Mouse (Mus musculus): Measurements from ENCODE around the gene H2afy. TPM values are rescaled to one million over a fixed set of nuclear protein-coding genes. Genes with fewer than 3 reads are reported as not detected.

H2afy gene
- total and polyA plus RNA-seq, 3 experiments: 148 to 162 (median 153) TPM

DNA sequence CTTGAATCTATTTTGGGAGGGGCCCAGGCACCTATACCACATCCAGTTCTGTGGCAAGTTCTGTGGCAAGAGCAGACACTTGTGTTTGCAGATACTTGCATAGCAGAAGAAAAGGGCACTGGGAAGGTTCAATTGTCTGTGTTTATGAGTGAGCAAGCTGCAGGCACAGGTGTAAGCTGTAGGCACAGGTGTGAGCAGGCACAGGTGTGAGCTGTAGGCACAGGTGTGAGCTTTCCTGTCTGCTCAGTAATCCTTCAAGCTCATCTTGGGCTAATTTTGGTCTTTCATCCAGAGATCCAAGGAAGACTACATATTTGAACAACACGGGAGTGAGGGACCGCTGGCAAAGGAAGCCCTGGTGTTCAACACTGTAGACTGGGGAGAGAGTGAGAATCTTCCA lies 56.5 kb downstream of the H2afy start:
- no peak for TF ChIP-seq RAD21 (IDR thresholded peaks at IDR 0.05; ENCODE audit: low read depth, low read length)
- no peak for TF ChIP-seq ZC3H11A (IDR thresholded peaks at IDR 0.05; ENCODE audit: low read depth, low read length)
- TF ChIP-seq NELFE (IDR thresholded peaks at IDR 0.05; ENCODE audit: low read depth, low read length): no peak
- no peak for TF ChIP-seq UBTF (IDR thresholded peaks at IDR 0.05; ENCODE audit: low read depth, low read length)
- TF ChIP-seq USF2 (conservative IDR thresholded peaks at IDR 0.05; ENCODE audit: low read depth, low read length): no peak
- no peak for TF ChIP-seq SMC3 (IDR thresholded peaks at IDR 0.05; ENCODE audit: low read depth, low read length)
- TF ChIP-seq HCFC1 (IDR thresholded peaks at IDR 0.05; ENCODE audit: low read depth, low read length): no peak
- no peak for TF ChIP-seq SIN3A (IDR thresholded peaks at IDR 0.05; ENCODE audit: low read length)
- TF ChIP-seq POLR2AphosphoS2 (IDR thresholded peaks at IDR 0.05; ENCODE audit: low read depth, low read length): no peak
- no peak for TF ChIP-seq ETS1 (conservative IDR thresholded peaks at IDR 0.05; ENCODE audit: low read depth, low read length)
- no peak for TF ChIP-seq CHD1 (IDR thresholded peaks at IDR 0.05; ENCODE audit: low read depth, low read length)
- TF ChIP-seq CTCF (conservative IDR thresholded peaks at IDR 0.05 in 1 of 2, IDR thresholded peaks at IDR 0.05 in 1 of 2; ENCODE audit: low read depth in 2 of 2, low read length in 2 of 2): no peak
- dilution Hi-C loops (cut with MboI; ENCODE audit: extremely low pct_ligation_motif_present, extremely low pct_unique_long_range_greater_than_20kb, low sequenced_read_pairs): no loop called here
- Histone ChIP-seq H3K9me3 (replicated peaks; ENCODE audit: low read length) (no peaks in the 10 kb centered on the region), H3K36me3 (replicated peaks in 1 of 2; ENCODE audit: control insufficient read depth in 1 of 2, insufficient read depth in 1 of 2, low read length in 1 of 2) (peaks cover 82 to 100% of the 10 kb centered on the region in 2 experiments), H3K79me2 (replicated peaks; ENCODE audit: control insufficient read depth, extremely low read depth, insufficient read depth, poor library complexity, severe bottlenecking) (no peaks in the 10 kb centered on the region), H3K9ac (ENCODE audit: insufficient read depth, low read depth) (no peak overlapping the region), H3K27me3 (replicated peaks) (no peaks in the 10 kb centered on the region), H3K4me2 (ENCODE audit: insufficient read depth, low read depth, poor library complexity, severe bottlenecking) (no peak overlapping the region), H3K4me3 (replicated peaks in 1 of 3; ENCODE audit: low read depth in 2 of 3, low read length in 2 of 3, poor library complexity in 1 of 3) (no peak overlapping the region), H3K4me1 (ENCODE audit: control insufficient read depth in 1 of 2, insufficient read depth in 2 of 2) (no peaks in the 10 kb centered on the region), H3K27ac (ENCODE audit: insufficient read depth, low read depth) (no peak overlapping the region)
- in situ Hi-C loops (cut with MboI; ENCODE audit: low pct_ligation_motif_present, low pct_unique_long_range_greater_than_20kb, low sequenced_read_pairs): no loop called here
- DNase-seq (ENCODE audit: extremely low read depth): no peak

DNA sequence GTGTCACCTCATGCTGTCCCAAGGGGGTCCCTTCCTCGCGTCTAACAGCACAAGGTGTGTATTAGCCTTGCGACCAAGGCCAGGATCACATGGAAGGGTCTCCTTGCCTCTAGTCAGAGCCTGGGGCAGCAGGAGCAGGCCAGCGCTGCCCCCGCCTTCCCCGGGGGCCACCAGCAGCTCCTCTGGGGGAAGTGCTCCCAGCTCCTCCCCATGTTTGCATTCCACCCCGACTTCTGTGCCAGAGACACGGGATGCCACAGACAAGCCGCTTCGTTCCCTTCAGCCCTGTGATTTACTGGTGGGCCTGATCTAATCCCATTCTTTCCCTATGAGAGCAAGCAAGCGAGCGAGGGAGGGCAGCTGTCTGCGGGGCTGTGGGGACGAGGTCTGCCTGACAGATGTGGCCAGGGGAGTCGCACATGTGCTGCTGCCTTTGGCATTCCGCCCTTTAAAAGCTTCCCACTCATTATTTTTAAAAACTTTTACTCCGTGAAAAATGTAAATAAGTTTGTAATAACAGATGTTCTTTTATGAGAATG lies 57.4 kb downstream of the H2afy start:
- TF ChIP-seq TBP (conservative IDR thresholded peaks at IDR 0.05; ENCODE audit: low read depth, low read length) (no peak), UBTF (IDR thresholded peaks at IDR 0.05; ENCODE audit: low read depth, low read length) (no peak), KAT2A (IDR thresholded peaks at IDR 0.05; ENCODE audit: insufficient replicate concordance, low read length) (no peak), CHD2 (IDR thresholded peaks at IDR 0.05; ENCODE audit: low read length) (no peak), NRF1 (IDR thresholded peaks at IDR 0.05; ENCODE audit: low read depth, low read length) (no peak), MAX (IDR thresholded peaks at IDR 0.05; ENCODE audit: low read length) (no peak), IRF4 (IDR thresholded peaks at IDR 0.05; ENCODE audit: low read depth, low read length) (no peak), E2F4 (IDR thresholded peaks at IDR 0.05; ENCODE audit: insufficient replicate concordance, low read depth, low read length) (no peak), MEF2A (IDR thresholded peaks at IDR 0.05; ENCODE audit: borderline replicate concordance, low read depth, low read length) (no peak), MXI1 (IDR thresholded peaks at IDR 0.05; ENCODE audit: low read depth, low read length) (no peak), SMC3 (IDR thresholded peaks at IDR 0.05; ENCODE audit: low read depth, low read length) (no peak), USF1 (IDR thresholded peaks at IDR 0.05; ENCODE audit: low read depth, low read length) (no peak), TCF12 (IDR thresholded peaks at IDR 0.05; ENCODE audit: low read depth, low read length) (no peak), EP300 (IDR thresholded peaks at IDR 0.05; ENCODE audit: low read length) (no peak), SIN3A (IDR thresholded peaks at IDR 0.05; ENCODE audit: low read length) (no peak)
- H3K79me2 ChIP-seq (replicated peaks; ENCODE audit: control insufficient read depth, extremely low read depth, insufficient read depth, poor library complexity, severe bottlenecking): no peaks in the 10 kb centered on the region
- H3K9ac ChIP-seq (ENCODE audit: insufficient read depth, low read depth): no peak overlapping the region
- DNase-seq (ENCODE audit: extremely low read depth): no peak
- H3K4me2 ChIP-seq (ENCODE audit: insufficient read depth, low read depth, poor library complexity, severe bottlenecking): no peak overlapping the region
- H3K27me3 ChIP-seq (replicated peaks): no peaks in the 10 kb centered on the region
- no peaks in the 10 kb centered on the region for H3K4me1 ChIP-seq (ENCODE audit: control insufficient read depth in 1 of 2, insufficient read depth in 2 of 2)
- no peaks in the 10 kb centered on the region for H3K9me3 ChIP-seq (replicated peaks; ENCODE audit: low read length)
- in situ Hi-C loops (cut with MboI; ENCODE audit: low pct_ligation_motif_present, low pct_unique_long_range_greater_than_20kb, low sequenced_read_pairs) (no loop called here), dilution Hi-C loops (cut with MboI; ENCODE audit: extremely low pct_ligation_motif_present, extremely low pct_unique_long_range_greater_than_20kb, low sequenced_read_pairs) (no loop called here)
- peaks cover 81 to 100% of the 10 kb centered on the region in 2 experiments for H3K36me3 ChIP-seq (replicated peaks in 1 of 2; ENCODE audit: control insufficient read depth in 1 of 2, insufficient read depth in 1 of 2, low read length in 1 of 2)
- no peak overlapping the region for H3K27ac ChIP-seq (ENCODE audit: insufficient read depth, low read depth)
- H3K4me3 ChIP-seq (replicated peaks in 1 of 3; ENCODE audit: low read depth in 2 of 3, low read length in 2 of 3, poor library complexity in 1 of 3): no peak overlapping the region

All from CH12.LX (cell line).